Mouse (Mus musculus): Measurements from ENCODE around the gene Astl. TPM values are rescaled to one million over a fixed set of nuclear protein-coding genes. Genes with fewer than 3 reads are reported as not detected.

The Astl gene
- polyA plus RNA-seq, 1 experiment, result not detected

DNA sequence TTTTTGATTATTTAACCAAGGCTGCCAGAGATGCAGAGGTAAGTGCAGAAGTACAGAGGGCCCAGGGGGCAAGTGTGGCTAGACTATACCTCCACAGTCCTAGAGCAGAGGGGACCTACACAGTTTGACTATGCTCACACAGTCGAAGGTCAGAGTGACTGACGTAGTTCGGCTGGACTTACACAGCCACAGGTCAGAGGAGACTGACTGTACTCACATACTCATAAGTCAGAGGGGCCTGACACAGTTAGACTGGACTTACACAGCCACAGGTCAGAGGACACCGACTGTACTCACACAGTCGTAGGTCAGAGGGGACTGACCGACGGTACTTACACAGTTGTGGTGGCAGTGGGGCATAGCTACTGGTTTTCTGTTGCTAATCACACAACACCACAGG lies 60.3 kb downstream of the Astl start:
- peaks cover 7% of the 10 kb centered on the region; the same call in 1 of the 2 replicates for H3K4me1 ChIP-seq (ENCODE audit: control insufficient read depth, insufficient read depth, low read length)
- 94% methylated on average over 7 of the region's 7 CpGs for WGBS

More for the DNA sequence above, 60.3 kb downstream of the Astl start:
- Histone ChIP-seq H3K4me3 (ENCODE audit: insufficient read depth, low read depth, low read length) (no peak overlapping the region), H3K27ac (ENCODE audit: insufficient read depth, low read depth, low read length) (no peak overlapping the region)
- no peak for TF ChIP-seq POLR2A (IDR thresholded peaks at IDR 0.05; ENCODE audit: insufficient read depth, low read depth, low read length)
- TF ChIP-seq CTCF (IDR thresholded peaks at IDR 0.05; ENCODE audit: insufficient read depth, low read depth, low read length), result no peak

Other genes starting within 250 kb of the Astl start
- not detected in 2 replicates for gene Ncaph, start 204.7 kb upstream of the Astl start, polyA plus RNA-seq (2012; ENCODE audit: insufficient read depth, insufficient read length, low replicate concordance, missing spikeins)
- gene Itpripl1, start 195.2 kb upstream of the Astl start, polyA plus RNA-seq (2012; ENCODE audit: insufficient read depth, insufficient read length, low replicate concordance, missing spikeins), result not detected in 2 replicates
- not detected in 2 replicates for gene 1810024B03Rik, start 130.4 kb upstream of the Astl start, polyA plus RNA-seq (2012; ENCODE audit: insufficient read depth, insufficient read length, low replicate concordance, missing spikeins)
- 192 TPM in 1 of 2 replicates, not detected in the other for gene Snrnp200, start 130.3 kb upstream of the Astl start, polyA plus RNA-seq (2012; ENCODE audit: insufficient read depth, insufficient read length, low replicate concordance, missing spikeins)
- not detected in 2 replicates for gene Ciao1, start 90.8 kb upstream of the Astl start, polyA plus RNA-seq (2012; ENCODE audit: insufficient read depth, insufficient read length, low replicate concordance, missing spikeins)
- not detected in 2 replicates for gene Tmem127, start 90.7 kb upstream of the Astl start, polyA plus RNA-seq (2012; ENCODE audit: insufficient read depth, insufficient read length, low replicate concordance, missing spikeins)
- gene Stard7, start 68.4 kb upstream of the Astl start, polyA plus RNA-seq (2012; ENCODE audit: insufficient read depth, insufficient read length, low replicate concordance, missing spikeins), result 1,047 TPM in 1 of 2 replicates, not detected in the other
- gene Dusp2, start 2.5 kb upstream of the Astl start, polyA plus RNA-seq (2012; ENCODE audit: insufficient read depth, insufficient read length, low replicate concordance, missing spikeins), result not detected in 2 replicates
- gene Adra2b, start 24.6 kb downstream of the Astl start, polyA plus RNA-seq (2012; ENCODE audit: insufficient read depth, insufficient read length, low replicate concordance, missing spikeins), result not detected in 2 replicates
- gene Gpat2, start 86.6 kb downstream of the Astl start, polyA plus RNA-seq (2012; ENCODE audit: insufficient read depth, insufficient read length, low replicate concordance, missing spikeins), result not detected in 2 replicates
- not detected in 2 replicates for gene Fahd2a, start 105.9 kb downstream of the Astl start, polyA plus RNA-seq (2012; ENCODE audit: insufficient read depth, insufficient read length, low replicate concordance, missing spikeins)
- gene Kcnip3, start 183.5 kb downstream of the Astl start, polyA plus RNA-seq (2012; ENCODE audit: insufficient read depth, insufficient read length, low replicate concordance, missing spikeins), result not detected in 2 replicates
- not detected in 2 replicates for gene Prom2, start 202.8 kb downstream of the Astl start, polyA plus RNA-seq (2012; ENCODE audit: insufficient read depth, insufficient read length, low replicate concordance, missing spikeins)
- not detected in 2 replicates for gene Zfp661, start 248.5 kb downstream of the Astl start, polyA plus RNA-seq (2012; ENCODE audit: insufficient read depth, insufficient read length, low replicate concordance, missing spikeins)
- gene Mrps5, start 248.6 kb downstream of the Astl start, polyA plus RNA-seq (2012; ENCODE audit: insufficient read depth, insufficient read length, low replicate concordance, missing spikeins), result not detected in 2 replicates